In genomic region chr2:38286433-38286732, GRCm38 (mm10) we compare ENCODE assay signal across 9 mouse cellular contexts. TPM values are rescaled to one million over a fixed set of nuclear protein-coding genes. Genes with fewer than 3 reads are reported as not detected.
DNase-seq lines count a peak whose midpoint lies in the region; ATAC-seq and TF ChIP-seq lines count a peak whose summit lies in the region.
"Had no signal": no experiment of that assay in that cellular context is flagged by ENCODE, and none has a peak within 500 bp of the region (broad histone marks: within the 10 kb centered on the region; RNA-seq: fewer than 3 reads in every experiment).

No protein-coding gene starts in this region.

- no peaks in the 10 kb centered on the region for H3K9me3 ChIP-seq in heart, embryonic 12.5 days (replicated peaks)
- H3K9me3 ChIP-seq in CH12.LX (replicated peaks; ENCODE audit: low read length), result no peaks in the 10 kb centered on the region
- H3K9me3 ChIP-seq in forebrain, embryonic 11.5 days (ENCODE audit: control insufficient read depth, low read length), result no peaks in the 10 kb centered on the region
- no peaks in the 10 kb centered on the region for H3K9me3 ChIP-seq in liver, embryonic 12.5 days (replicated peaks)
- H3K9me3 ChIP-seq in stomach, embryonic 16.5 days (replicated peaks; ENCODE audit: control insufficient read depth, low read length), result no peaks in the 10 kb centered on the region

- TF ChIP-seq CTCF in CH12.LX (conservative IDR thresholded peaks at IDR 0.05 in 1 of 2, IDR thresholded peaks at IDR 0.05 in 1 of 2; ENCODE audit: low read depth in 2 of 2, low read length in 2 of 2), result no peak

- H3K27ac ChIP-seq in heart, embryonic 12.5 days (ENCODE audit: poor library complexity, severe bottlenecking), result peak overlapping the region; percentile 89
- H3K27ac ChIP-seq in CH12.LX (ENCODE audit: insufficient read depth, low read depth), result no peak overlapping the region
- peak overlapping the region; percentile 85; the same call in 1 of the 2 replicates for H3K27ac ChIP-seq in forebrain, embryonic 11.5 days (ENCODE audit: low read depth, low read length)
- peak overlapping the region; percentile 94 for H3K27ac ChIP-seq in liver, embryonic 12.5 days
- H3K27ac ChIP-seq in stomach, embryonic 16.5 days (ENCODE audit: low read length), result peak overlapping the region; percentile 90

- in situ Hi-C loops in CH12.LX (cut with MboI; ENCODE audit: low pct_ligation_motif_present, low pct_unique_long_range_greater_than_20kb, low sequenced_read_pairs), result no loop called here

- no peak for TF ChIP-seq POLR2A in CH12.LX (IDR thresholded peaks at IDR 0.05; ENCODE audit: low read depth, low read length)

- ATAC-seq in heart, embryonic 12.5 days (ENCODE audit: insufficient number of reproducible peaks, low FRiP score), result no peak
- no peak; the same call in 1 of the 2 replicates for ATAC-seq in forebrain, embryonic 11.5 days (replicated peaks; ENCODE audit: low FRiP score)
- peak; percentile 72 for ATAC-seq in liver, embryonic 12.5 days
- ATAC-seq in stomach, embryonic 16.5 days (ENCODE audit: insufficient read depth, low FRiP score), result no peak

- TF ChIP-seq RAD21 in CH12.LX (IDR thresholded peaks at IDR 0.05; ENCODE audit: low read depth, low read length), result no peak

- peak overlapping the region; percentile 74 for H3K4me2 ChIP-seq in heart, embryonic 12.5 days
- peak overlapping the region; percentile 75 for H3K4me2 ChIP-seq in CH12.LX (ENCODE audit: insufficient read depth, low read depth, poor library complexity, severe bottlenecking)
- H3K4me2 ChIP-seq in forebrain, embryonic 11.5 days (ENCODE audit: low read depth, low read length, severe bottlenecking), result peak overlapping the region; percentile 66
- peak overlapping the region; percentile 87 for H3K4me2 ChIP-seq in liver, embryonic 12.5 days
- peak overlapping the region; percentile 78 for H3K4me2 ChIP-seq in stomach, embryonic 16.5 days (ENCODE audit: low read depth, low read length)

- no peak for DNase-seq in heart, postnatal 36 days
- peak; percentile 29 for DNase-seq in CH12.LX (ENCODE audit: extremely low read depth)
- DNase-seq in forebrain, embryonic 11.5 days (ENCODE audit: low spot score), result no peak
- no peak for DNase-seq in left cerebral cortex, adult 9 months (ENCODE audit: low spot score in 2 of 2)
- DNase-seq in retina, postnatal 1 day, result no peak

- intact Hi-C loops in heart, postnatal 36 days (cut with DNase I), result loop anchor here (5.0 to 10.0 kb wide), 2 partner anchors 71 to 718 kb away; partner anchors contain the start of genes Arpc5l and Rpl35

- peak overlapping the region; percentile 88 for H3K9ac ChIP-seq in heart, embryonic 12.5 days
- H3K9ac ChIP-seq in CH12.LX (ENCODE audit: insufficient read depth, low read depth), result peak overlapping the region; percentile 60
- peak overlapping the region; percentile 90 for H3K9ac ChIP-seq in forebrain, embryonic 11.5 days (ENCODE audit: low read length)
- H3K9ac ChIP-seq in liver, embryonic 12.5 days, result peak overlapping the region; percentile 94
- peak overlapping the region; percentile 95 for H3K9ac ChIP-seq in stomach, embryonic 16.5 days (ENCODE audit: low read length)

- WGBS in heart, embryonic 12.5 days, result 7% methylated on average over 4 of the region's 4 CpGs
- 14% methylated on average over 4 of the region's 4 CpGs for WGBS in forebrain, embryonic 11.5 days
- WGBS in liver, embryonic 12.5 days (ENCODE audit: insufficient replicate concordance), result 0% methylated on average over 4 of the region's 4 CpGs
- 7% methylated on average over 4 of the region's 4 CpGs for WGBS in stomach, embryonic 16.5 days

- TF ChIP-seq EP300 in CH12.LX (IDR thresholded peaks at IDR 0.05; ENCODE audit: low read length), result no peak

- no peaks in the 10 kb centered on the region for H3K27me3 ChIP-seq in heart, embryonic 12.5 days (replicated peaks)
- no peaks in the 10 kb centered on the region for H3K27me3 ChIP-seq in CH12.LX (replicated peaks)
- H3K27me3 ChIP-seq in forebrain, embryonic 11.5 days (ENCODE audit: control insufficient read depth, insufficient read depth, low read length), result no peaks in the 10 kb centered on the region
- 0 out of 2 replicates have a peak, but pooled peaks cover 4% of the 10 kb centered on the region for H3K27me3 ChIP-seq in liver, embryonic 12.5 days (replicated peaks)
- no peaks in the 10 kb centered on the region for H3K27me3 ChIP-seq in stomach, embryonic 16.5 days (ENCODE audit: control insufficient read depth, insufficient read depth, low read length)
- H3K27me3 ChIP-seq: Patski had no signal

- H3K79me2 ChIP-seq in CH12.LX (replicated peaks; ENCODE audit: control insufficient read depth, extremely low read depth, insufficient read depth, poor library complexity, severe bottlenecking), result peaks cover 2% of the 10 kb centered on the region; the same call in 1 of the 2 replicates

- H3K4me1 ChIP-seq in heart, embryonic 12.5 days (replicated peaks), result peaks cover 20% of the 10 kb centered on the region
- H3K4me1 ChIP-seq in CH12.LX (ENCODE audit: control insufficient read depth in 1 of 2, insufficient read depth in 2 of 2), result peaks cover 5 to 23% of the 10 kb centered on the region in 2 experiments; a peak in 2 of 4 replicates
- H3K4me1 ChIP-seq in forebrain, embryonic 11.5 days (replicated peaks; ENCODE audit: control insufficient read depth, insufficient read depth, low read length), result peaks cover 5% of the 10 kb centered on the region; the same call in 1 of the 2 replicates
- H3K4me1 ChIP-seq in liver, embryonic 12.5 days, result peaks cover 43% of the 10 kb centered on the region
- peaks cover 6% of the 10 kb centered on the region for H3K4me1 ChIP-seq in stomach, embryonic 16.5 days (ENCODE audit: control insufficient read depth, insufficient read depth, low read length)

- dilution Hi-C loops in CH12.LX (cut with MboI; ENCODE audit: extremely low pct_ligation_motif_present, extremely low pct_unique_long_range_greater_than_20kb, low sequenced_read_pairs), result no loop called here

- no peaks in the 10 kb centered on the region for H3K36me3 ChIP-seq in heart, embryonic 12.5 days
- no peaks in the 10 kb centered on the region for H3K36me3 ChIP-seq in CH12.LX (replicated peaks in 1 of 2; ENCODE audit: control insufficient read depth in 1 of 2, insufficient read depth in 1 of 2, low read length in 1 of 2)
- no peaks in the 10 kb centered on the region for H3K36me3 ChIP-seq in forebrain, embryonic 11.5 days (ENCODE audit: control insufficient read depth, insufficient read depth, low read length)
- no peaks in the 10 kb centered on the region for H3K36me3 ChIP-seq in liver, embryonic 12.5 days
- no peaks in the 10 kb centered on the region for H3K36me3 ChIP-seq in stomach, embryonic 16.5 days (ENCODE audit: control insufficient read depth, insufficient read depth, low read length)

- H3K4me3 ChIP-seq in heart, embryonic 12.5 days, result peak overlapping the region; percentile 77
- H3K4me3 ChIP-seq in CH12.LX (replicated peaks in 1 of 3; ENCODE audit: low read depth in 2 of 3, low read length in 2 of 3, poor library complexity in 1 of 3), result peak overlapping the region; percentile 58 to 91 (median 82)
- H3K4me3 ChIP-seq in forebrain, embryonic 11.5 days (ENCODE audit: low read depth, low read length), result peak overlapping the region; percentile 82
- peak overlapping the region; percentile 95 for H3K4me3 ChIP-seq in liver, embryonic 12.5 days
- peak overlapping the region; percentile 97 for H3K4me3 ChIP-seq in stomach, embryonic 16.5 days (replicated peaks; ENCODE audit: low read length)

TF ChIP-seq in CH12.LX, 34 proteins besides CTCF, POLR2A, EP300 and RAD21:
- TF ChIP-seq ZMIZ1 (IDR thresholded peaks at IDR 0.05; ENCODE audit: low read depth, low read length) (no peak), MAZ (IDR thresholded peaks at IDR 0.05; ENCODE audit: low read depth, low read length) (no peak), USF2 (conservative IDR thresholded peaks at IDR 0.05; ENCODE audit: low read depth, low read length) (no peak), JUND (conservative IDR thresholded peaks at IDR 0.05; ENCODE audit: low read depth, low read length) (no peak), SMC3 (IDR thresholded peaks at IDR 0.05; ENCODE audit: low read depth, low read length) (no peak), USF1 (IDR thresholded peaks at IDR 0.05; ENCODE audit: low read depth, low read length) (no peak), ZC3H11A (IDR thresholded peaks at IDR 0.05; ENCODE audit: low read depth, low read length) (no peak), JUN (IDR thresholded peaks at IDR 0.05; ENCODE audit: insufficient read depth, low read depth, low read length) (no peak), SIN3A (IDR thresholded peaks at IDR 0.05; ENCODE audit: low read length) (no peak), KAT2A (IDR thresholded peaks at IDR 0.05; ENCODE audit: insufficient replicate concordance, low read length) (no peak), GABPA (IDR thresholded peaks at IDR 0.05; ENCODE audit: insufficient replicate concordance, low read depth, low read length) (no peak), TCF12 (IDR thresholded peaks at IDR 0.05; ENCODE audit: low read depth, low read length) (no peak), CHD1 (IDR thresholded peaks at IDR 0.05; ENCODE audit: low read depth, low read length) (no peak), TBP (conservative IDR thresholded peaks at IDR 0.05; ENCODE audit: low read depth, low read length) (no peak), NRF1 (IDR thresholded peaks at IDR 0.05; ENCODE audit: low read depth, low read length) (no peak), UBTF (IDR thresholded peaks at IDR 0.05; ENCODE audit: low read depth, low read length) (no peak)
TF ChIP-seq in CH12.LX: peak in this region for 0.

RNA-seq across cellular contexts. Expression of gene Dennd1a, which starts 0.8 kb away (rescaled TPM):
- 14.8 and 15.8 TPM in 2 replicates for polyA plus RNA-seq in heart, embryonic 12.5 days (2016; fragmentation: Nextera tagmentation; extraction: Ambion mirVana)
- 10 to 100 TPM; 25.3 to 26.2 TPM for total RNA-seq in heart, postnatal 36 days (2021)
- total RNA-seq in CH12.LX (2012; rRNA removed), result 4.1 and 4.3 TPM in 2 replicates
- total RNA-seq in CH12.LX (2014; rRNA removed), result 2.1 and 2.7 TPM in 2 replicates
- 5.9 and 7.3 TPM in 2 replicates for polyA plus RNA-seq in CH12.LX (2012; ENCODE audit: insufficient read length, low read depth)
- polyA plus RNA-seq in forebrain, embryonic 11.5 days (2014; fragmentation: Nextera tagmentation; extraction: Ambion mirVana), result 14.9 and 17.7 TPM in 2 replicates
- 13.3 and 17.2 TPM in 2 replicates for polyA plus RNA-seq in liver, embryonic 12.5 days (2016; fragmentation: Nextera tagmentation; extraction: Ambion mirVana)
- polyA plus RNA-seq in stomach, embryonic 16.5 days (2015; fragmentation: Nextera tagmentation; extraction: Ambion mirVana), result 7.9 and 10.2 TPM in 2 replicates

RNA-seq across cellular contexts. Expression of gene Lhx2, which starts 52.7 kb away (rescaled TPM):
- polyA plus RNA-seq in heart, embryonic 12.5 days (2016; fragmentation: Nextera tagmentation; extraction: Ambion mirVana), result 0.36 and 0.70 TPM in 2 replicates
- not detected for total RNA-seq in heart, postnatal 36 days (2021)
- total RNA-seq in CH12.LX (2012; rRNA removed) (0.34 and 0.59 TPM in 2 replicates), CH12.LX (2014; rRNA removed) (0.18 and 0.24 TPM in 2 replicates)
- polyA plus RNA-seq in CH12.LX (2012; ENCODE audit: insufficient read length, low read depth), result 0.45 and 0.47 TPM in 2 replicates
- 175 and 195 TPM in 2 replicates for polyA plus RNA-seq in forebrain, embryonic 11.5 days (2014; fragmentation: Nextera tagmentation; extraction: Ambion mirVana)
- 8.2 and 8.6 TPM in 2 replicates for polyA plus RNA-seq in liver, embryonic 12.5 days (2016; fragmentation: Nextera tagmentation; extraction: Ambion mirVana)
- polyA plus RNA-seq in stomach, embryonic 16.5 days (2015; fragmentation: Nextera tagmentation; extraction: Ambion mirVana), result 0.14 TPM in 1 of 2 replicates, not detected in the other

Comparison
In these comparisons a context has a peak if more than half of its experiments do, and no peak if none do; other contexts are left out.
1. RNA of gene Lhx2, which starts 52.7 kb away (polyA plus RNA-seq): 175 to 195 TPM in forebrain, embryonic 11.5 days; 8.2 to 8.6 TPM in liver, embryonic 12.5 days, 0.36 to 0.70 TPM in heart, embryonic 12.5 days, 0.45 to 0.47 TPM in CH12.LX and 0.14 TPM in stomach, embryonic 16.5 days; every median in the first group is over 10 times any median in the second.
2. Peak in every context shown above with its lines, with median percentiles within 50 percentile points of each other: H3K4me2 ChIP-seq, H3K4me3 ChIP-seq and H3K9ac ChIP-seq.